Mouse (Mus musculus) embryo, embryonic 10 days (tissue): Measurements from ENCODE around the gene Tmem163.
A peak's percentile ranks its signal among the peaks of the same experiment; 100 is the strongest.

Experiments
- DNase-seq: peaks from one replicate; pipeline ENCODE4 v3.0.0-alpha.2; 2015; ENCODE audit warnings: low spot score

The Tmem163 gene

GRCm38 (mm10) chr1:127498746-127499145 lies 180.6 kb downstream of the Tmem163 start:
- DNase-seq, result no peak

- peak; percentile 81 for DNase-seq
Measured at GRCm38 (mm10) chr1:127496737-127497543, 182.4 kb downstream of the Tmem163 start.

- DNase-seq, result no peak
Measured at GRCm38 (mm10) chr1:127487161-127487560, 192.2 kb downstream of the Tmem163 start.

DNA sequence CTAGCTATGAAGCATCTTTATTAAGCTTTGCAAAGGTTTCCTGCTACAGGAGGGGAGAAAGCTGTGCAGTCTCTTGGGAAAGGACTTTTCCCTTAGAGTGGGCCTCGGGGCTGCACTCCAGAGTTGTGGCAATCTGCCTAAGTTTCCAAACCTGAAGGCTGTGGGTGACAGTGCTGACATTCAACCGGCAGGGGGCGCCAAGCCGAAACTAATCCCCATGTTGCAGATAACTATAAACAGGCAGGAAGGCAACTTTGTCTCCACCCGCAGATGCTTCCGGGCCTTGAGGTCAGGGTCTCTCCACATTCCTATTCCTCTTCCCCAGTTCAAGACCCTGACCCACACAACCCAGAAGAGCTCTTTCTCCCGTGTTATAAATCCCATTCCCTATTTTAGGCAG lies 194.5 kb downstream of the Tmem163 start:
- peak; percentile 66 for DNase-seq

DNA sequence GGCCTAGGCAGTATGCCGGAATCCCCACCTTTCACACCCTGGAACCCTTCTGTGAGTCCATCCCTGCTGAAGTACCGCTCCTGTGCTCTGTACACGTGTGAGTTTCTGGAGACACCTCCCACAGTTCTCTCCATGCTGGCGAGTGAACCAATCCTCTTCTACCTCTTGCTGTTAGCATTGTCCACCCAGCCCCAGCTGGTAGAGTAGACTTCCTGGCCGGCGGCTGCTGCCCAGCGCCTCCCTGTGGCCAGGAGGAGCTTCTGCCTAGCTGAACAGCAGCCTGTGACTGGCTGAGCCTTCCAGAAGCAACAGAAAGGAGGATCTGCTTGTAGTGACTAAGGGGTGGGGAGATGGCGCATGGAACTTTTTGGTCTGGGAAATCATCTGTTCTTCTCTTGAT lies 195.2 kb downstream of the Tmem163 start:
- no peak for DNase-seq

GRCm38 (mm10) chr1:127482911-127483310 lies 196.4 kb downstream of the Tmem163 start:
- DNase-seq, result no peak

DNA sequence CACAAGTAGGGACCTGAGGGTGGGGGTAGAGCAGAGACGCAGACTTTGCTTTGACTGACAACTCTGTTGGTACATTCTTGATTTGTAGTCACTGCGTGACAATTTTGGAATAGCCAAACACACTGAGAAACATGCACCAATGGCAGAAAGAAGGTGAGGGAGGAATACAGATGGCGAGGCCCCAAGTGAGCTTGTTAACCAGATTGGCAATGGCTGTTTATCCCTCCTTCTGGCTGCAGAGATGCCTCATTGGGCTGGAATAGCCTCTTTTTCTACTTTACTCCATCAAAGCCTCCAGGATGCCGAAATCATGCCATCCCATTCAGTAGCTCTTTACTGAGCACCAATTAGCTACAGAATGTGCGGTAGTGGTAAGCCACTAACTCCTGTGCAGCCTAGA lies 203.6 kb downstream of the Tmem163 start:
- DNase-seq, result no peak

GRCm38 (mm10) chr1:127470175-127470574 lies 209.2 kb downstream of the Tmem163 start:
- no peak for DNase-seq

- DNase-seq, result no peak
Measured at GRCm38 (mm10) chr1:127467238-127467637, 212.1 kb downstream of the Tmem163 start.

DNA sequence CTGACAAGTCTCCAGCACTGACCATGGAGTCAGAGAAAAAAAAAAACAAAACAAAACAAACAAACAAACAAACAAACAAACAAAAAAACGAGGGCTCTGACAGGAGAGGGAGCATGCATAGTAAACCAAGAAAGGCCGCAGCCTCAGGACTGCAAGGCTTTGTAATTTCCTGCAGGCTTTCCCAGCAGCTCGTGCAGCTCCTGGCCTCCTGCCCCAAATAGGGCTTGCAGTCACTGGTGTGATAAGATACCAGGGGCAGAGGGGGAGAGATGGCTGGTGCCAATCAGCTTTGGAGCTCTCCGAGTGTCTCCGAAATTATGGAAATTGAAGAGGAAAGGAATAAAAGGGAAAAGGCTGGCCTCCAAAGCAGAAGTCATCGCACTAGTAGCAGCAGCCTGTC lies 214.1 kb downstream of the Tmem163 start:
- no peak for DNase-seq

- DNase-seq, result no peak
Measured at GRCm38 (mm10) chr1:127464041-127464440, 215.3 kb downstream of the Tmem163 start.

DNA sequence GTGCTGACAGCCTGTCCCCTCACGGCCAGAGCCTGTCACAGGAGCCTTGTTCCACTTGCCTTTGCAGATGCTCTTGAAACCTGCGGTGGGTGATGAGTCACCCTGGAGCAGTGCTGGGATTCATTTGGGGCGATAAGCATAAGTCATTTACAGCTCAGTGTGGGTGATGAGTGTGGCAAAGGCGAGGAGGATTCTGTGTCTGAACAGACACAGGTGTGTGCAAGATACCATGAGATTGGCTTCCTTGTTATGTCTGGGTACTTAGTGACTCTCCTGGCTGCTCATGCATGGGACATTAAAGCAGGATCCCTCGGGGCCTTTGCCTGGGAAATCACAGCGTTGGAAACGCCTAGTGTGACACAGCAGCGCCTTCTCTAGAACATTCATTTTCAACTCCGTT lies 218.3 kb downstream of the Tmem163 start:
- no peak for DNase-seq

GRCm38 (mm10) chr1:127459576-127459975 lies 219.8 kb downstream of the Tmem163 start:
- no peak for DNase-seq

GRCm38 (mm10) chr1:127459015-127459451 lies 220.3 kb downstream of the Tmem163 start:
- peak; percentile 90 for DNase-seq

- DNase-seq, result no peak
Measured at GRCm38 (mm10) chr1:127453397-127453796, 226.0 kb downstream of the Tmem163 start.

DNA sequence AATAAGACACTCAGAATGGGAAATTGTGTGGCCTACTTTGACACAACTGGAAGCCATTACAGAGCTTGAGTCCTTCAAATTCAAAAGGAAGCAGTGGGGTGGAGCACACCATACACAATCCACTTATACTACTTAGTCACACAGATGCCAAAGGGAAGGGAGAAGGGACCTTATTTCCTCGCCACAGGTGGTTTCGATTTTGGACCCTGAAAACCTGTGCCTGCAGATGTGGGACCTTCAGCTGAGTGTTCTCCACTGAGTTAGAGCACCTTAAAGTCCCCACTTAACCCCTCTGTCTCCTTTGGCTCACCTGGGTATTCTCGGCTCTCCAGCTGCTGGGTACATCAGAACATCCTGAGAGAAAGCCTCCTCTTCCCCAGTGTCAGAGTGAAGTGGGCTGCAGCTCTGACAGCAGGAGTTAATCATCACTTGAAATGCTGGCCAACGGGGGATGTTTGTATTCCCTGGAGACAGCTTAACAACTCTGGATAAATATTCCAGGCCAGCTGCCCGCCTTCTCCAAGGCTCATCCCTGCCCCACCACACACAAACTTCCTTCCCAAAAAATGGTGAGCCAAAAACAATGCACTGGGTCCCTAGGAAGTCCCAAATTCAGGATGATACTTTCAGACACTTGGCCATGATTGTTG lies 234.4 kb downstream of the Tmem163 start:
- no peak for DNase-seq

DNA sequence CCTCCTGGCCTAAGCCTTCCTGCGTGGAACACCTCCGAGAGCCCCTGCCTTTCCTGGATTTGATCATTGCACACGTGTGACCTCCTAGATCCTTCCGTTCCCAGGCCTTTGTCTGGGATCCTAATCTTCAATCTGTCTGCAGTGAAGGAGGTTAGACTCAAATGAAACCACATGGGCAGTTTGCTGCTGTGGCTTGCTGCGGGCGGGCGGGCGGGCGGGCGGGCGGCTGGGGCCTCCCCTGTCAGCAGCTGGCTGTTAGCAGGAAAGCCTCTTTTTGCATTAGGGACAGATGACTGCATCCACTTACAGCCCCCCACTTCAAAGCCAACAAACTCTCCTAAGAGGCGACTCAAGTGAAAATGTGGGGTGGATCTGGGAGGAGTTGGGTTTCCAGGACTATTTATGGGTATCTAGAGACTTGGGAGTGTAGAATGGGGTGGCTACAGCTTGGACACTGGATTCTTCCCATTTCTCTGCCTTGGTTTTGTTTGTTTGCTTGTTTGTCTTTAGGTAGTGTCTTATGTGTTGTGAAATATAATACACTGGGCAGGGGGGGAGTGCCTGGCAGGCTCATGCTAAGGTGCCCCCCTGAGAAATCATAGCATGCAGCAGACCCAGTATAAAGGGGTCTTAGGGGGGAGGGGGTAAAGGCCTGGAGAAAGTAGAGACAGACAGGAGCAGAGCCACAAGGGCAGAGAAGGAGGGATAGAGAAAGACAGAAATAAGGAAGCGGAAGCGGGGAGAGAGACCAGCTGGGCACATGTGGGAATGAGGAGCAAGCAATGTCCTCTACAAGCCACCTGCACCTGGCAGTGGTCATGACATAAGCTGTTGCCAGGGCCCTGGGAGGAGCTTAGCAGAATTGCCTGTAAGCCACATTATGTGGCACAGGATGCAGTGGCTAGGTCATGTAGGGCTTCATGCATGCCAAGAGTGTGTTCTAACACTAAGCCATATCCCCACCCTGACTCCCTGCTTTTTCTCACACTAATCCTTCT lies 236.2 kb downstream of the Tmem163 start:
- peak; percentile 74 for DNase-seq

- DNase-seq, result no peak
Measured at GRCm38 (mm10) chr1:127441736-127442135, 237.6 kb downstream of the Tmem163 start.

DNA sequence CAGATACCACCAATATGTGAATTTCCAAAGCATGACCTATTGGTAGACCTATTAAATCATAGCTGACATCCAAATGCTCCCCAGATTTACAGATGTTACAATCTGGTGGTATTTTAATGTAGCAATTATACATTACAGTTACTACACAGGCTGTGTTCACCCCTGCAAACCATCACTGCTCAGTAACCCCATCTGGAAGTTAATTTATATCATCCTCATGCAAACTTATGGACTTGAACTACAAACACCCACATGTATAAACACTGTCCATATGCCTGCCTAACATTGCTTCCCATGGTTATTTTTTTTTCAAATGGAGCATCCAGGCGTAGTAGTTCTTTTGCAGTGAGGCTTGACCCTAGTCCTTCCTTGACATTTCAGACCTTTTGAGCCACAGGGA lies 238.3 kb downstream of the Tmem163 start:
- no peak for DNase-seq

GRCm38 (mm10) chr1:127439452-127439891 lies 239.9 kb downstream of the Tmem163 start:
- no peak for DNase-seq

GRCm38 (mm10) chr1:127437091-127437490 lies 242.3 kb downstream of the Tmem163 start:
- no peak for DNase-seq
